Mouse (Mus musculus) thymus, adult 2 months (tissue): ENCODE measurements around the gene St6galnac6.

Source experiments
- CTCF ChIP-seq: fragments of 200-500 bp; IDR thresholded peaks from 2 replicates; pipeline ENCODE4 v1.5.1; 2012; ENCODE audit warnings: mild to moderate bottlenecking, control low read depth, low read length, moderate library complexity, borderline replicate concordance; ENCODE audit not compliant: control insufficient read depth, poor library complexity, insufficient read depth; ENCODE audit errors: extremely low read depth
- POLR2A ChIP-seq: fragments of 200-500 bp; IDR thresholded peaks from 2 replicates; pipeline ENCODE4 v1.6.1; 2012; ENCODE audit warnings: mild to moderate bottlenecking, low read length, control low read depth, moderate library complexity; ENCODE audit not compliant: control insufficient read depth, poor library complexity, insufficient read depth; ENCODE audit errors: extremely low read depth

- TF ChIP-seq CTCF (no peak), POLR2A (no peak)
Measured at GRCm38 (mm10) chr2:32551236-32551635, 48.3 kb upstream of the St6galnac6 start.
